Mouse (Mus musculus) forebrain, embryonic 13.5 days (tissue): ENCODE results near the gene Fanci. TPM values are rescaled to one million over a fixed set of nuclear protein-coding genes. Genes with fewer than 3 reads are reported as not detected.

Source experiments
- ATAC-seq: fragments of 200-750 bp; cut with Nextera tagmentation; 2 replicates; pipeline ENCODE4 v1.8.0; 2017
- H3K27ac ChIP-seq: fragments of 300-500 bp; sonication (generic); 2 replicates; pipeline ENCODE4 v1.5.1; 2015; ENCODE audit warnings: inconsistent platforms, mild to moderate bottlenecking, moderate library complexity
- H3K27me3 ChIP-seq: fragments of 300-500 bp; sonication (generic); 2 replicates; pipeline ENCODE4 v1.6.1; 2015; ENCODE audit warnings: mild to moderate bottlenecking, inconsistent platforms
- H3K36me3 ChIP-seq: fragments of 300-500 bp; sonication (generic); 2 replicates; pipeline ENCODE4 v1.6.1; 2015; ENCODE audit warnings: mild to moderate bottlenecking, inconsistent platforms; ENCODE audit not compliant: poor library complexity, severe bottlenecking
- H3K4me1 ChIP-seq: fragments of 300-500 bp; sonication (generic); 2 replicates; pipeline ENCODE4 v1.6.1; 2015; ENCODE audit warnings: inconsistent platforms
- H3K4me2 ChIP-seq: fragments of 300-500 bp; sonication (generic); 2 replicates; pipeline ENCODE4 v1.6.1; 2015; ENCODE audit warnings: inconsistent platforms, mild to moderate bottlenecking, moderate library complexity
- H3K4me3 ChIP-seq: fragments of 300-500 bp; sonication (generic); 2 replicates; pipeline ENCODE4 v1.5.1; 2015; ENCODE audit warnings: mild to moderate bottlenecking, inconsistent platforms
- H3K9ac ChIP-seq: fragments of 300-500 bp; sonication (generic); 2 replicates; pipeline ENCODE4 v1.6.1; 2015; ENCODE audit warnings: mild to moderate bottlenecking, inconsistent platforms
- H3K9me3 ChIP-seq: fragments of 300-500 bp; sonication (generic); replicated peaks from 2 replicates; pipeline ENCODE4 v1.6.1; 2016; ENCODE audit warnings: inconsistent platforms
- WGBS: fragments of 180-500 bp; shearing (Covaris S2); methylation state at CpG from one replicate; pipeline ENCODE4 v1.1.7; 2015; 5-methylcytosine and 5-hydroxymethylcytosine counted together
- polyA plus RNA-seq: library from polyadenylated mRNA; unstranded; fragments of >200 nt; fragmentation: Nextera tagmentation; extraction: Ambion mirVana; gene quantifications from 2 replicates; pipeline ENCODE4 v1.2.1, GENCODE M21; 2015

Fanci gene
- polyA plus RNA-seq, 1 experiment from 2014 or later: 10.3 TPM

- 66% methylated on average over 8 of the region's 8 CpGs for WGBS
- Histone ChIP-seq H3K4me1 (peaks cover 34% of the 10 kb centered on the region), H3K9me3 (no peaks in the 10 kb centered on the region), H3K36me3 (peaks cover 48% of the 10 kb centered on the region), H3K27me3 (no peaks in the 10 kb centered on the region), H3K4me2 (no peak overlapping the region), H3K27ac (peak overlapping the region; percentile 60; the same call in 1 of the 2 replicates), H3K4me3 (no peak overlapping the region), H3K9ac (no peak overlapping the region)
- ATAC-seq: peak; percentile 37; the same call in 1 of the 2 replicates
Measured at GRCm38 (mm10) chr7:79363370-79364043, 28.2 kb upstream of the Fanci start.

- H3K9me3 ChIP-seq: no peaks in the 10 kb centered on the region
- peaks cover 8% of the 10 kb centered on the region; the same call in 1 of the 2 replicates for H3K36me3 ChIP-seq
- H3K4me2 ChIP-seq: no peak overlapping the region
- H3K4me3 ChIP-seq: no peak overlapping the region
- H3K9ac ChIP-seq: no peak overlapping the region
- 93% methylated on average over 5 of the region's 5 CpGs for WGBS
- ATAC-seq: no peak
- H3K27me3 ChIP-seq: no peaks in the 10 kb centered on the region
- no peaks in the 10 kb centered on the region for H3K4me1 ChIP-seq
- no peak overlapping the region for H3K27ac ChIP-seq
Measured at GRCm38 (mm10) chr7:79368664-79369063, 23.1 kb upstream of the Fanci start.

GRCm38 (mm10) chr7:79369416-79369815 is 22.3 kb upstream of the Fanci start:
- WGBS: 46% methylated on average over 4 of the region's 4 CpGs
- Histone ChIP-seq H3K4me1 (no peaks in the 10 kb centered on the region), H3K27ac (no peak overlapping the region), H3K4me2 (no peak overlapping the region), H3K27me3 (no peaks in the 10 kb centered on the region), H3K9me3 (no peaks in the 10 kb centered on the region), H3K36me3 (peaks cover 8% of the 10 kb centered on the region; the same call in 1 of the 2 replicates), H3K9ac (no peak overlapping the region), H3K4me3 (no peak overlapping the region)
- ATAC-seq: no peak

- no peaks in the 10 kb centered on the region for H3K4me1 ChIP-seq
- H3K36me3 ChIP-seq: no peaks in the 10 kb centered on the region
- 48% methylated on average over 10 of the region's 10 CpGs for WGBS
- no peaks in the 10 kb centered on the region for H3K27me3 ChIP-seq
- no peak overlapping the region for H3K4me3 ChIP-seq
- H3K27ac ChIP-seq: no peak overlapping the region
- H3K9me3 ChIP-seq: no peaks in the 10 kb centered on the region
- no peak overlapping the region for H3K4me2 ChIP-seq
- no peak overlapping the region for H3K9ac ChIP-seq
- peak; percentile 72 for ATAC-seq
Measured at GRCm38 (mm10) chr7:79371321-79371879, 20.3 kb upstream of the Fanci start.

- no peaks in the 10 kb centered on the region for H3K27me3 ChIP-seq
- H3K4me2 ChIP-seq: no peak overlapping the region
- no peak overlapping the region for H3K4me3 ChIP-seq
- no peak overlapping the region for H3K27ac ChIP-seq
- H3K4me1 ChIP-seq: no peaks in the 10 kb centered on the region
- H3K9ac ChIP-seq: no peak overlapping the region
- ATAC-seq: no peak
- H3K9me3 ChIP-seq: no peaks in the 10 kb centered on the region
- 0 out of 2 replicates have a peak, but pooled peaks cover 5% of the 10 kb centered on the region for H3K36me3 ChIP-seq
Measured at GRCm38 (mm10) chr7:79374017-79374416, 17.7 kb upstream of the Fanci start.

GRCm38 (mm10) chr7:79375594-79375993 is 16.1 kb upstream of the Fanci start:
- no peaks in the 10 kb centered on the region for H3K4me1 ChIP-seq
- WGBS: 67% methylated on average over 5 of the region's 5 CpGs
- H3K9me3 ChIP-seq: no peaks in the 10 kb centered on the region
- no peak for ATAC-seq
- H3K27me3 ChIP-seq: no peaks in the 10 kb centered on the region
- no peak overlapping the region for H3K27ac ChIP-seq
- 0 out of 2 replicates have a peak, but pooled peaks cover 5% of the 10 kb centered on the region for H3K36me3 ChIP-seq
- H3K4me2 ChIP-seq: no peak overlapping the region
- no peak overlapping the region for H3K9ac ChIP-seq
- no peak overlapping the region for H3K4me3 ChIP-seq

GRCm38 (mm10) chr7:79376516-79377275 is 15.0 kb upstream of the Fanci start:
- H3K36me3 ChIP-seq: peaks cover 5% of the 10 kb centered on the region; the same call in 1 of the 2 replicates
- H3K27me3 ChIP-seq: no peaks in the 10 kb centered on the region
- H3K27ac ChIP-seq: no peak overlapping the region
- H3K4me1 ChIP-seq: no peaks in the 10 kb centered on the region
- no peak overlapping the region for H3K4me2 ChIP-seq
- no peaks in the 10 kb centered on the region for H3K9me3 ChIP-seq
- 89% methylated on average over 10 of the region's 10 CpGs for WGBS
- H3K9ac ChIP-seq: no peak overlapping the region
- ATAC-seq: no peak
- H3K4me3 ChIP-seq: no peak overlapping the region

- Histone ChIP-seq H3K4me1 (peaks cover 32% of the 10 kb centered on the region), H3K4me2 (peak within 1 kb of the TSS; percentile 46), H3K9me3 (no peaks in the 10 kb centered on the region), H3K27me3 (no peaks in the 10 kb centered on the region), H3K27ac (peak within 1 kb of the TSS; percentile 91), H3K36me3 (peaks cover 13% of the 10 kb centered on the region), H3K9ac (peak within 1 kb of the TSS; percentile 17), H3K4me3 (peak within 1 kb of the TSS; percentile 19; the same call in 1 of the 2 replicates)
- ATAC-seq: peak; percentile 89
- WGBS: 33% methylated on average over 16 of the region's 16 CpGs
Measured at GRCm38 (mm10) chr7:79386422-79387133, 5.2 kb upstream of the Fanci start, which contains the start of gene Rlbp1. TSS of gene Rlbp1 (minus strand) at chr7:79387048.

- H3K9me3 ChIP-seq: no peaks in the 10 kb centered on the region
- H3K27me3 ChIP-seq: no peaks in the 10 kb centered on the region
- H3K36me3 ChIP-seq: peaks cover 13% of the 10 kb centered on the region
- 40% methylated on average over 8 of the region's 8 CpGs for whole genome bisulfite sequencing
- ATAC-seq: no peak
- peak overlapping the region; percentile 91 for H3K27ac ChIP-seq
- peak overlapping the region; percentile 17; the same call in 1 of the 2 replicates for H3K9ac ChIP-seq
- peak overlapping the region; percentile 46 for H3K4me2 ChIP-seq
- H3K4me3 ChIP-seq: no peak overlapping the region
- peaks cover 33% of the 10 kb centered on the region for H3K4me1 ChIP-seq
Measured at GRCm38 (mm10) chr7:79387140-79387539, 4.6 kb upstream of the Fanci start.

- Histone ChIP-seq H3K4me1 (peaks cover 40% of the 10 kb centered on the region), H3K27ac (peak overlapping the region; percentile 35; the same call in 1 of the 2 replicates), H3K9me3 (no peaks in the 10 kb centered on the region), H3K4me3 (no peak overlapping the region), H3K9ac (no peak overlapping the region), H3K27me3 (no peaks in the 10 kb centered on the region), H3K4me2 (no peak overlapping the region), H3K36me3 (peaks cover 7% of the 10 kb centered on the region)
- no peak for ATAC-seq
- 57% methylated on average over 7 of the region's 7 CpGs for WGBS
Measured at GRCm38 (mm10) chr7:79387991-79388390, 3.7 kb upstream of the Fanci start.

- Histone ChIP-seq H3K9me3 (no peaks in the 10 kb centered on the region), H3K36me3 (no peaks in the 10 kb centered on the region), H3K4me2 (no peak overlapping the region), H3K27me3 (no peaks in the 10 kb centered on the region), H3K4me3 (no peak overlapping the region), H3K9ac (0 out of 2 replicates have a peak overlapping the region, but pooled peaks have one; percentile 21), H3K4me1 (peaks cover 42% of the 10 kb centered on the region), H3K27ac (peak overlapping the region; percentile 25; the same call in 1 of the 2 replicates)
- 70% methylated on average over 7 of the region's 7 CpGs for WGBS
- no peak for ATAC-seq
Measured at GRCm38 (mm10) chr7:79388671-79389206, 3.0 kb upstream of the Fanci start.
